Mouse (Mus musculus) kidney, adult 2 months (tissue): ENCODE data around the gene Ubn2.

Source experiments
- CTCF ChIP-seq: fragments of 200-500 bp; conservative IDR thresholded peaks from 2 replicates; pipeline ENCODE4 v1.5.1; 2011; ENCODE audit warnings: low read depth, mild to moderate bottlenecking, control low read depth, low read length, moderate library complexity, mixed read lengths; ENCODE audit not compliant: insufficient read depth, insufficient read length
- POLR2A ChIP-seq: fragments of 200-500 bp; IDR thresholded peaks from one replicate; pipeline ENCODE4 v1.6.1; 2011; ENCODE audit warnings: low read depth, low read length, control low read depth

DNA sequence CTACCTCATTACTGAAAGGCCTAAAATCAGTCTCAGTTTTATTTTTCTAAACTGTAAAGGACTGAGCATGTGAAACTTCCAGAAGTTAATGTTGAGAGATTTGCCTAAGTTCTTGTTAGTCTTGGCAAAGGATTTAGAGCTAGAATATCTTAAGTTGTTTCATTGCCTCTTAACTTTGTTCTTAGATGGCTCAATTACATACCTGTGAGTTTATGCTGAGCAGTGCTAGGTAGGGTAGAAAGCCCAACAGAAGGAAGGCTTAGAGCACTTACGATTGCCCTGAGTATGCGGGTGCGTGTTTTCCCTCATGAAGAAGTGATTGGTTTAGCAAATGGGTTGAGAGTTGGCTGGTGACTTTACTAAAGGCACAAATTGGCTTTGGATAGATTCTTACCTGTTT is 24.3 kb downstream of the Ubn2 start:
- TF ChIP-seq CTCF, result no peak
- no peak for TF ChIP-seq POLR2A
